24 mouse cellular contexts compared by ENCODE assay signal in genomic region chr11:18395631-18396030, GRCm38 (mm10).
DNase-seq lines count a peak whose midpoint lies in the region; ATAC-seq and TF ChIP-seq lines count a peak whose summit lies in the region.
"Had no signal": no experiment of that assay in that cellular context is flagged by ENCODE, and none has a peak within 500 bp of the region (broad histone marks: within the 10 kb centered on the region; RNA-seq: fewer than 3 reads in every experiment).

No protein-coding gene starts in this region.

- H3K4me3 ChIP-seq in hindbrain, embryonic 13.5 days: no peak overlapping the region
- no peak overlapping the region for H3K4me3 ChIP-seq in hindbrain, embryonic 10.5 days
- no peak overlapping the region for H3K4me3 ChIP-seq in neural tube, embryonic 13.5 days
- no peak overlapping the region for H3K4me3 ChIP-seq in neural tube, embryonic 15.5 days (replicated peaks)
- H3K4me3 ChIP-seq in layer of hippocampus, adult 2 months: no peak overlapping the region
- H3K4me3 ChIP-seq: embryonic facial prominence, embryonic 12.5 days; gastrocnemius, adult 2 months; limb, embryonic 13.5 days; liver, embryonic 12.5 days; lung, embryonic 15.5 days; megakaryocyte, embryonic 14.5 days; midbrain, embryonic 13.5 days had no signal

- H3K36me3 ChIP-seq in hindbrain, embryonic 13.5 days: no peaks in the 10 kb centered on the region
- no peaks in the 10 kb centered on the region for H3K36me3 ChIP-seq in hindbrain, embryonic 10.5 days
- H3K36me3 ChIP-seq in neural tube, embryonic 13.5 days: no peaks in the 10 kb centered on the region
- no peaks in the 10 kb centered on the region for H3K36me3 ChIP-seq in neural tube, embryonic 15.5 days
- H3K36me3 ChIP-seq: embryonic facial prominence, embryonic 12.5 days; limb, embryonic 13.5 days; liver, embryonic 12.5 days; lung, embryonic 15.5 days; midbrain, embryonic 13.5 days had no signal

- no peak overlapping the region for H3K9ac ChIP-seq in hindbrain, embryonic 13.5 days
- H3K9ac ChIP-seq in neural tube, embryonic 13.5 days: no peak overlapping the region
- no peak overlapping the region for H3K9ac ChIP-seq in neural tube, embryonic 15.5 days (replicated peaks)
- H3K9ac ChIP-seq: embryonic facial prominence, embryonic 12.5 days; limb, embryonic 13.5 days; liver, embryonic 12.5 days; lung, embryonic 15.5 days; midbrain, embryonic 13.5 days had no signal

- 85% methylated on average over 4 of the region's 4 CpGs for WGBS in hindbrain, embryonic 13.5 days
- 84% methylated on average over 4 of the region's 4 CpGs for WGBS in hindbrain, embryonic 10.5 days
- WGBS in neural tube, embryonic 13.5 days: 87% methylated on average over 4 of the region's 4 CpGs
- 91% methylated on average over 4 of the region's 4 CpGs for WGBS in neural tube, embryonic 15.5 days

- H3K27ac ChIP-seq in hindbrain, embryonic 13.5 days: peak overlapping the region; percentile 30; the same call in 1 of the 2 replicates
- H3K27ac ChIP-seq in hindbrain, embryonic 10.5 days: no peak overlapping the region
- peak overlapping the region; percentile 63; the same call in 1 of the 2 replicates for H3K27ac ChIP-seq in neural tube, embryonic 13.5 days (replicated peaks)
- H3K27ac ChIP-seq in neural tube, embryonic 15.5 days (replicated peaks): no peak overlapping the region
- H3K27ac ChIP-seq in layer of hippocampus, adult 2 months: no peak overlapping the region
- H3K27ac ChIP-seq: embryonic facial prominence, embryonic 12.5 days; gastrocnemius, adult 2 months; limb, embryonic 13.5 days; liver, embryonic 12.5 days; lung, embryonic 15.5 days; midbrain, embryonic 13.5 days had no signal

- no peak for ATAC-seq in hindbrain, embryonic 13.5 days (ENCODE audit: low FRiP score)
- ATAC-seq in neural tube, embryonic 13.5 days (ENCODE audit: low read depth): no peak
- ATAC-seq in neural tube, embryonic 15.5 days (ENCODE audit: low FRiP score): no peak
- ATAC-seq: CD4-positive, CD25-positive, alpha-beta regulatory T cell, adult 4 months; intestine, postnatal 0 days; liver, embryonic 12.5 days; midbrain, embryonic 13.5 days; Patski had no signal

- H3K4me1 ChIP-seq in hindbrain, embryonic 13.5 days (replicated peaks): peaks cover 9% of the 10 kb centered on the region
- 0 out of 2 replicates have a peak, but pooled peaks cover 10% of the 10 kb centered on the region for H3K4me1 ChIP-seq in hindbrain, embryonic 10.5 days (replicated peaks)
- peaks cover 11% of the 10 kb centered on the region for H3K4me1 ChIP-seq in neural tube, embryonic 13.5 days (replicated peaks)
- 0 out of 2 replicates have a peak, but pooled peaks cover 6% of the 10 kb centered on the region for H3K4me1 ChIP-seq in neural tube, embryonic 15.5 days
- H3K4me1 ChIP-seq: embryonic facial prominence, embryonic 12.5 days; limb, embryonic 13.5 days; liver, embryonic 12.5 days; lung, embryonic 15.5 days; megakaryocyte, embryonic 14.5 days; midbrain, embryonic 13.5 days had no signal

- no peaks in the 10 kb centered on the region for H3K9me3 ChIP-seq in hindbrain, embryonic 13.5 days
- H3K9me3 ChIP-seq in hindbrain, embryonic 10.5 days: no peaks in the 10 kb centered on the region
- no peaks in the 10 kb centered on the region for H3K9me3 ChIP-seq in neural tube, embryonic 13.5 days
- H3K9me3 ChIP-seq in neural tube, embryonic 15.5 days (replicated peaks): no peaks in the 10 kb centered on the region
- H3K9me3 ChIP-seq: embryonic facial prominence, embryonic 12.5 days; limb, embryonic 13.5 days; liver, embryonic 12.5 days; lung, embryonic 15.5 days; midbrain, embryonic 13.5 days had no signal

- no peaks in the 10 kb centered on the region for H3K27me3 ChIP-seq in hindbrain, embryonic 13.5 days
- H3K27me3 ChIP-seq in hindbrain, embryonic 10.5 days (ENCODE audit: insufficient read depth, poor library complexity, severe bottlenecking): no peaks in the 10 kb centered on the region
- no peaks in the 10 kb centered on the region for H3K27me3 ChIP-seq in neural tube, embryonic 13.5 days
- H3K27me3 ChIP-seq in neural tube, embryonic 15.5 days (replicated peaks): no peaks in the 10 kb centered on the region
- H3K27me3 ChIP-seq: embryonic facial prominence, embryonic 12.5 days; limb, embryonic 13.5 days; liver, embryonic 12.5 days; lung, embryonic 15.5 days; megakaryocyte, embryonic 14.5 days; midbrain, embryonic 13.5 days had no signal

- DNase-seq in hindbrain, embryonic 10.5 days (ENCODE audit: low spot score): no peak
- peak; percentile 64 for DNase-seq in brain, embryonic 14.5 days (ENCODE audit: low read depth)
- DNase-seq in layer of hippocampus, adult 2 months (ENCODE audit: low spot score in 2 of 2): no peak
- no peak for DNase-seq in kidney, postnatal 14 days
- DNase-seq: adrenal gland, adult 2 months; cerebellum, adult 18-20 months; cerebellum, postnatal 14 days; gastrocnemius, adult 2 months; kidney, postnatal 36 days; retina, postnatal 1 day; right cerebral cortex, postnatal 25 days; thymus, postnatal 25 days had no signal

- H3K4me2 ChIP-seq in hindbrain, embryonic 13.5 days: no peak overlapping the region
- no peak overlapping the region for H3K4me2 ChIP-seq in neural tube, embryonic 13.5 days
- no peak overlapping the region for H3K4me2 ChIP-seq in neural tube, embryonic 15.5 days
- H3K4me2 ChIP-seq: embryonic facial prominence, embryonic 12.5 days; limb, embryonic 13.5 days; liver, embryonic 12.5 days; lung, embryonic 15.5 days; midbrain, embryonic 13.5 days had no signal

- no peak for TF ChIP-seq CTCF in brain, embryonic 14.5 days (IDR thresholded peaks at IDR 0.05; ENCODE audit: borderline replicate concordance, extremely low read depth, insufficient read depth, insufficient read length)
- TF ChIP-seq CTCF in layer of hippocampus, adult 2 months (conservative IDR thresholded peaks at IDR 0.05): no peak

- no peak for TF ChIP-seq POLR2A in brain, embryonic 14.5 days (IDR thresholded peaks at IDR 0.05; ENCODE audit: borderline replicate concordance, extremely low read depth, insufficient read depth, insufficient read length, poor library complexity, severe bottlenecking)

Comparison
In these comparisons a context has a peak if more than half of its experiments do, and no peak if none do; other contexts are left out.
1. H3K27ac ChIP-seq: peak in hindbrain, embryonic 13.5 days (single experiment) and neural tube, embryonic 13.5 days (single experiment); none in hindbrain, embryonic 10.5 days (single experiment), neural tube, embryonic 15.5 days (single experiment) and layer of hippocampus, adult 2 months (single experiment).